Mouse (Mus musculus): Measurements from ENCODE around the gene Lhx8. TPM values are rescaled to one million over a fixed set of nuclear protein-coding genes. Genes with fewer than 3 reads are reported as not detected.
A peak's percentile ranks its signal among the peaks of the same experiment; 100 is the strongest.

The Lhx8 gene
- total RNA-seq (2021): 1 to 10 TPM in 1 of 2 experiments, under 1 TPM in 1; 0.52 to 1.2 TPM
- long read RNA-seq, experiment 1: 0 reads
- long read RNA-seq, experiment 2, partial matches to known transcripts: 0 of 1 reads
- long read RNA-seq, experiment 2, other reads (novel, unspliced or antisense): 0 of 1 reads

DNA sequence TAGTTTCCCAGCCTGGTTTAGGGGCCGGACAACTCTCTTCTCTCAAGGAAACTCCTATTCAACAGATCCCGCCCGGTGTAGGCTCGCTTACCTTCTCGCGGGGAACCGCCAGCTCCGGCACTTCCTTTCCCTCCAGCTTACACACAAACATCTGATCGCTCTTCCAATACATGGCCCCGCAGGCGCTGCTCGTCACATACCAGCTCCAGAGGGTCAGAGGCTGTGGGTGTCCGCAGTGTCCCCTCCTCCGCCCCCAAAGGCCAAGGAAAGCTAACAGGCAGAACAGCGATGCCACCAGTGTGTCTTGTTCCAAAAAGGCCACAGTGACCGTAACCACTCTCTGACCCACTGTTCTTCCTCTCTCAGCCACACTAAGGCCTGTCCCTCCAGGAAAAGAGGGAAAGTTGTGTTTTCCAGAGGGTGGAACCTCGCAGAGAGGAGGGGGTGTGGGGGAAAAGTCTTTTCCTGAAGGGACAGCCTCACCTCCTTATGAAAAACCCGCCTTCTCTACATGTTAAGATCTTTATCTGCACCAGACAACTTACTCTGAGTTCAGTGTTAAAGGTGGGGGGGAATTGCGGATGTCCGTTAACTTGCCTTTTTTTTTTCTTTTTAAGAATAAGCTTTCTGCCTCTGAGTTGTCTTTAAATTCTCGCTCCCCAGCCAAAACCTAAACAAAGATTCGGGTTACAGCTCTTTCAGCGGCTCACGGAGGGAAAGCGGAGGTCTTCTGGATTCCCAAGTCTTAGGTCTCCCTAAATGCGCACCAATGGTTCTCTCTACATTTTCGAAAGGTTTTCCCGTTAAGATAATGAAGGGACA lies at the start of gene Lhx8:
Lhx8 (minus strand) TSS at position 479 of the 822 bp plus-strand sequence.
- peak in 1 of 2 experiments; percentile 29 for DNase-seq (ENCODE audit: low spot score in 2 of 2)

DNA sequence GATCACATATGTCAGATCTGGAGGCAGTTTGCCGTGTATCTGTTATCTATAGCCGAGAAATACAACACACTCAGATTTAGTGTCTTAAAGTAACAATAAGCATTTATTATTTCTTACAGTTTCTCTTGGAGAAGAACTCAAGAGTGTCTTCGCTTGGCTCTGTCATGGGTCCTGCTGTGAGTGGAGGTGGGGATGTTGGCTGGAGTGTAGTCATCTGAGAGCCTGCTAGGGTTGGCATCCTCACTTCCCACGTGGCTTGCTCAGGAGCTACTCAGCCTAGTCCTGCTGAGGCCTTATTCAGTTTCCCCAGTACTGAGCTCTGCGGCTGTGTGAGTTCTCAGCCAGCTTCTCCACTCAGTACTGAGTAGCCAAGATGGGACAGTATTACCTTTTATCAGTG lies 43.1 kb upstream of the Lhx8 start:
- no peak for DNase-seq (ENCODE audit: low spot score in 2 of 2)

DNA sequence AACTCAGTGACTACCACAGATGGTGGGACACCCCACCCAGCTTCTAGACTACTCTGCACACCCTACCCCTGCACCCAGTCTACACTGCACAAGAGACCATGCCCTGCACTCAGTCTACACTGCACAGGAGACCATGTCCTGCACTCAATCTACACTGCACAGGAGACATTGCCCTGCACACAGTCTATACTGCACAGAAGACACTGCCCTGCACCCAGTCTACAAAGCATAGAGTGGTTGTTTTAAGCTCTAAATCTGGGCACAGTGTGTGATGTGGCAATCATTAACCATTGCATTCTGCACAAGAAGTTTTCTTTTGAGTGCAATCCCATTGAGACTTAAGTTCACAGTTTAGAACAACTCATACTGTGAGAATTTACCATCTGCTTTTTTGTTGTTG lies 42.2 kb upstream of the Lhx8 start:
- no peak for DNase-seq (ENCODE audit: low spot score in 2 of 2)

DNA sequence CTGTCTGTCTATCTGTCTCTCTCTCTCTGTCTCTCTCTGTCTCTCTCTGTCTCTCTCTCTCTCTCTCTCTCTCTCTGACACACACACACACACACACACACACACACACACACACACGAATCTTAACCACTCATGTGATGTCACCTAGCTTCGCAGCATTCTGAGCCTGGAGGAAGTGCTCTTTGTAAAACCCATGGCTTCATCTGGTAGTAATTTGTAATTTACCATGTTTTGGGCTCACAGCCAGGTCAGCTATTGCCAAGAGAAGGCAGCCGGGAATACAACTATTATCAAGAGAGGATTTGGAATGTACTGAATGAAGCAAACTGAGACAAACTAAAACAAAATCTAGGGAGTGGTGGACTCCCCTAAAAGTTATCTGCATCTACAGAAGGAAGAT lies 36.9 kb upstream of the Lhx8 start:
- peak in 1 of 2 experiments; percentile 61 for DNase-seq (ENCODE audit: low spot score in 2 of 2)

DNA sequence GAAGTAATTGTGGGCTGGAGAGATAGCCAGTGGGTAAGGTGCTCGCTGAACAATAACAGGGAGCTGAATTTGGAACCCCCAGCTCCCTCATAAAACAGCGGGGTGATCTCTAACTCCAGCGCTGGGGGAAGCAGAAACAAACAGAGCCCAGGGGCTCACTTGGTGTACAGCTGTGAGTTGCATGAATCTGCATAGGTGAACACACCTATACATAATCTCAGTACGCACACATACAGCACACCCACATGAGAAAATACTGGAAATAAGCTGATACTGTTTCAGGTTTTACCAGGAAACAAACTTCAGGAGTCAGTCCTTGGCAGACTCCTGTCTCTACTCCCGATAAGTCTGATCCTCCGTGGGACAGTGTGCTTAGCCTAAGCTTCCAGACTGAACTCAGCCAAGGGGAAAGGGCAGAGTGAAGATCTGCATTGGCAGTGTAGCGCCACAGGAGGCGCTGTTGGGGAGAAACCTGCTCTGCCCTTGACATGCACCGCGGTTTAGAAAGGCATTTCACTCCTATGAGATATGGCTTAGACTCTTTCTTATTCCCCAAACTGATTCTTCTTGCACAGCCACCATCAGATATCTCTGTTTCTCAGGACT lies 34.2 kb upstream of the Lhx8 start:
- peak in 1 of 2 experiments; percentile 36 for DNase-seq (ENCODE audit: low spot score in 2 of 2)

DNA sequence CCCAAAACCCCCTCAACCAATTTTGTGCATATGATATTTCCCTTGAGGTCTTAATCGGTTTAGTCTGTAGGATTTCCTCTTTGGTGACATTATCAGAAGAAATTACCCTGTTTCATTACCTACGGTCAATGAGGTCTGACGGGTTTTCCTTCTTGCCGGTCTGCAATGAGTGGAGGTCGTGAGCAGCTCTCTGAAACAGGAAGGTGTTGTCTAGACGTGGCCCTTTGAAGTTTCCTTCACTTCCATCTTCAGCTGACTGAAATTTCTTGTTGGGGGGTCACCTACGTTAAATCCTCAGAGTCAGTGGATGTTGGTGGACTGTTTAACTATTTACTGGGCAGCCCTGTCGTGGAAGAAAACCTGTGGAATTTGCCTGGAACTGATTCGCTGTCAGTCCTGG lies 33.0 kb upstream of the Lhx8 start:
- no peak for DNase-seq (ENCODE audit: low spot score in 2 of 2)

DNA sequence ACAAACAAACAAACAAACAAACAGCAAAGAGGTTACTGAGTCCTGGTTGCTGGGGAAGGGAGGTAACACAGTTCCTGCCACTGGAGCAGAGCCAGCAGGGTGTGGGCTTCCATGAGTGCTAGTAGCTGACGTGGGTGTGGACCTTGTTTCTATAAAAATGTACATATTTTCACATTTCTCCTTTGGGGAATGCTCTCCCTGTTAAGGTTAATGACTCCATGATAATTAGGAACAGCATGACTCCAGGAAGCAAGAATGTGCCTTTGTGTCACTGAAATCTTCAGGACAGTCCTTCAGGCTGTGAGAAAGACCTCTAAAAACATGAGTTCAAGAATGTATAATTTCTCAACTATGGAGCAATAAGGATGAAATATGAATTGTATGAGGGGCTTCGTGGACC lies 28.8 kb upstream of the Lhx8 start:
- DNase-seq (ENCODE audit: low spot score in 2 of 2): no peak

DNA sequence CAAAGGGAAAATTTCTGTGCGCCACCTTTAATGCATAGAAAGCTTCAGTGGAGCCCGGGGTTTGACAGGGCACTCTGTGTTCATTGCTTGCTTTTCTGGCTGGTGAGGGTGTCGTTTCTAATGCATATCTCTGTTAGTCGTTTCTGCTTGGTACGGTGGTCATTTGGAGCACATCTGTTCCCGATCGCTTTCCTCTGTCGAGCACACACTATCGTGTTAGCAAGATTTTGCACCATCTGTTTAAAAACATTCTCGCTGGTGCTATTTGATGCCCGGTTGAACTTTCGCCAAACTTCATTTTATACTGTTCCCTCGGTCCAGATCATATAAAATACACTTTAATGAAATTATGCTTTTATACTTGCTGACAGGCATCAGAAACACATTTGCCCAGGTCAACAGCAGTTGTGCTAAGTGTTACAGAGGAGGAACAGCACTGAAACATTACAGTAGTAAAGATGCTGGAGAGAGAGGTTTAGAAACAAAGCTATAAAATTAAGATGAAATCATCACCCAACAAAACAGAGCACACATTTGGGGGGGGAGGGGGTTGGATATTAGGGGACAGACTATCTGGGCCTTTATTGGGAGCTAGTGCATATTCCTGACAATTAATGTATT lies 9.9 kb upstream of the Lhx8 start:
- DNase-seq (ENCODE audit: low spot score in 2 of 2): no peak

DNA sequence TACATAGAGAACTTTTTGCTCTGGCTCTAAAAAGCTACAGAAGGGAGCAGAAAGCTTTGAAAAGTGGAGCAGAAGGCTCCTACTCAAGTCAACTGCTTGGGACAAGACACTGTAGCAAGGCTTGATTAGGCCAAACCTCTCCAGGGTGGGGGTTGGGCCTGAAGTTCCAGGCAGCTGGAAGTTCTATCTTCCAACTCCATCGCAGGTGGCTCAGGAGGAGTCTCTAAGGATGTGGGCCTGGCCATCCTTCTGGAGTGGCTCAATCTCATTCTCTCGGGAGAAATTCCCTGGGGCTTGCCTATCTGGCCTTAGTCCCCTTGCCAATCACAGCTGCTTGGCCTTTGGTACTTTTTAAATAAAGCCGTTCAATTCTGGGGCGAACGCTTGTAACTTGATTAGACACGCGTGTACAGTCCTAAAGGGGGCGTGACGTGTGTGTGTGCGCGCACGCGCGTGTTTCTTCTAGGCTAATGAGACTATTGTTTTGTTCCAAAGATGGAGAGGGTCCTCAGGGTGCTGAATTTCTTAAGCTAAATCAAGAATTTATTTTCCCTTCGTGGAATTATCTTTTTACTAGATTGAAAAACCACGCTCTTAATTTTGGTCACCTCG lies 9.3 kb upstream of the Lhx8 start:
- no peak for DNase-seq (ENCODE audit: low spot score in 2 of 2)

DNA sequence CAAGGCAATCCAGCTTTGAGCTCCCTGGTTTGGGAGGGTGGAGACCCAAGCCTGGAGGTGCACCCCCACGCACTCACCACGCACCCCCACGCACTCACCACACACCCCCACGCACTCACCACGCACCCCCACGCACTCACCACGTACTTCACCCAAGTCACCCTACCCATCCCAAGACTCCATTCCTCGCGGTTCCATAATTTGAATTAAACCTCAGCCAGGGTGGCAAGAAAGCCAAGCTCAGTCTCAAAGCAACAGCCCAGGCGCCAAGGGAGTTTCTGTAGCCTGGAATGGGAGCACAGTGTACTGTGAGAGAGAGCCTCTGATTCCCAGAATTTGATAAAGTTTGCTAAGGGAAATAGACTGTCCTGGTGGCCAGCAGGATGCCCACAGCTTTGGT lies 4.3 kb upstream of the Lhx8 start:
- no peak for DNase-seq (ENCODE audit: low spot score in 2 of 2)

DNA sequence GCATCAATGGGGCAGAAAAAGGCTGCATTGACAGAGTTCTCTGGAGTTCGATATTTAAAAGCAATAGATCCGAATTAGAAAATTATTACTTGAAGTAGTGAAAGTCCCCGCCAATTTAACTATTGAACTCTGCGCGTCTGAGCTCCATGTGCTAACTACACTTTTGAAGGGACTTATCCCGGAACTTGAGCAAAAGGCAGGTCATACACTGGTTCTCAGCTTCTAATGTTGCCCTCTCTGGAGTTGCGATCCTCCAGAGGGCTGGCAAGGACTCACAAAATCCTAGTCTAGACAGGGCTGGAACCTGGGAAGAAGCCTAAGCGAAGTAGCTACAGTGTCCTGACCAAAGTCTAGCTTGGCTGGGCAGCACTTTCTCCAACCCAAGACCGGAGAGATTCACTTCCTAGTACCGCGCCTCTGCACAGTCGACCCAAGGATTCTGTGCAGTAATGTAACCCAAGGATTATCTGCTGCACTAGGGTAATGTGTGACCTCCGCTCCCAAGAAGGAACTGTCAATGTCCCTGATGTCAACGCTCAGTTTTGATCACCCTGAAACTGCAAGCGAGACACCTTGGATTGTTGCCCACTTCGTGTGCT lies 3.0 kb upstream of the Lhx8 start:
- DNase-seq (ENCODE audit: low spot score in 2 of 2): no peak

DNA sequence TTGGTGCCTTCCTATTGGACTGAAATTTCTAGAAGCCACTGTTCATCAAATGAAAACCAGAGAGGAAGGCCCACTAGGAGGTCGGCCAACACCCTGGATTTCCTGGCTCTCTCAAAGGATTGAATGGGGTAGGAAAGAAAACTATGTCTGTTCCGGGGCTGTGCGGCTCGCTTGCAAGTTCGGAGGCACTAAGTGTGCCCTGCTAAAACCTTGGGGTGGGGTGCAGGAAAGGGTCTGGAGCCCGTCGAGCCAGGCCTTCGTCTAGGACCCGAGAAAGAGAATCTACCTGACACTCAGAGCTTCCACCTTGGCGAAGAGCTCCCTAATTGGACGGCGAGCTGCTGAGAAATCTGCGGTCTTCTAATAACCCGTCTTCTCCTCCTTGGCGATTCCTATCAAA lies 2.5 kb upstream of the Lhx8 start:
- DNase-seq (ENCODE audit: low spot score in 2 of 2): no peak

DNA sequence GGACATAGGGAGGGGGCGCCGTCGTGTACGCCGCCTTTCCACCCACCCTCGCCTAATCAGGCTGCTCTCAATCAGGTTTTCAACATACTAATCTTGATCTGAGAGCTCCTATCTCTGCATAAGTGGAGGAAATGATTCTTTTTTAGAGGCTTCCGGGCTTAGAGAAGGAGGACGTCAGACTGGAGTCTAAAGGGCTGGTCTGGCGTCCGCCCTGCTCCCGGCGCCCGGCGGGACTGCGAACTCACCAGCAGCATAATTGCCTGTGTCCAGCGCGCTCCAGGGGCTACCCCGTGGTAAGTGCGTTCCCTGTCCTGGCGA lies 1.7 kb upstream of the Lhx8 start:
- peak in 1 of 2 experiments; percentile 39 for DNase-seq (ENCODE audit: low spot score in 2 of 2)

DNA sequence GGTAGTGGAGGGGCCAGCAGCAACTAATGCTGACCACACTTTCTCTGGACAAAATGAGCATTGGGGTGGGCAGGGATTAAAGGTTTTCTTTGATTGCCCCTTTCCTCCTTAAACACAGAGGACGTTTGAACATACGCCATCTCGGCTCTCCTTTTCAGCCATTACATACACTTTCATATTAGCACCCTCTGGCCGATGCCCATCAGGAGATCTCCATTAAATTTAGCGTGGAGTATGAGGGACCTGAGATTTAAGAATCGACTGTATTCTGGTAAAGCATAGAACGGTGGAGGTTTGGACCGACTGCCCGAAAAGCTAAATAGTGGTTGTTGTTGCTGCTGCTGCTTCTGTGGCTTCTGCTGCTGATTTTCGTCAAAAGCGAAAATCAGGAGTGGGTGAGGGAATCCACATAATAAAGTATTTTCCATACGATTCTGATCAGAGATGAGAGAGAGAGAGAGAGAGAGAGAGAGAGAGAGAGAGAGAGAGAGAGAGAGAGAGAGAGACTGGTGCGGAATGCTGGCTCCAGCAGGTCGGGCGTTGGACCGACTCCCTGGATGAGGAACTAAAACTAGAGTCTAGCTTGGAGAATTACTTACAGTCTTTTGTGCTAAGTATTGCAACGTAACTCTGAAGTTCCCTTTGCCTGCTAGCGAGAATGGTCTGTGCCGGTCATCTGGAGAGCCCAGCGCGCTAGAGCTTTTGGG lies 1.2 kb upstream of the Lhx8 start:
- DNase-seq (ENCODE audit: low spot score in 2 of 2): no peak

DNA sequence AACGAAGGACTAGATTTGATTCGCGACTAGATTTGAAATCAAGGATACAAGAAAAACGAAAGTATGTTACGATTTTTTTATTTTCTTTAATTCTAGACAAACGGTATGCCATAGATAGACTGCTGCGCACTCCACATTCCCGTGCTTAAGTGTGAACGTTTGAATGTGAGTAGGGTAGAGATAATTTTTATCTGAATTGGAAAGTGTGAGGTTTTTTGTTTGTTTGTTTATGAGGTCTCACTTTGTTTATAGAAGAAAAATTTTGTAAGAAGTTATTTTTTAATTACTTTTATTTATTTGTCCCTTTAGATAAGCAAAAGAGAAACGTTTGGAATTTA lies 513 bp upstream of the Lhx8 start:
- no peak for DNase-seq (ENCODE audit: low spot score in 2 of 2)

DNA sequence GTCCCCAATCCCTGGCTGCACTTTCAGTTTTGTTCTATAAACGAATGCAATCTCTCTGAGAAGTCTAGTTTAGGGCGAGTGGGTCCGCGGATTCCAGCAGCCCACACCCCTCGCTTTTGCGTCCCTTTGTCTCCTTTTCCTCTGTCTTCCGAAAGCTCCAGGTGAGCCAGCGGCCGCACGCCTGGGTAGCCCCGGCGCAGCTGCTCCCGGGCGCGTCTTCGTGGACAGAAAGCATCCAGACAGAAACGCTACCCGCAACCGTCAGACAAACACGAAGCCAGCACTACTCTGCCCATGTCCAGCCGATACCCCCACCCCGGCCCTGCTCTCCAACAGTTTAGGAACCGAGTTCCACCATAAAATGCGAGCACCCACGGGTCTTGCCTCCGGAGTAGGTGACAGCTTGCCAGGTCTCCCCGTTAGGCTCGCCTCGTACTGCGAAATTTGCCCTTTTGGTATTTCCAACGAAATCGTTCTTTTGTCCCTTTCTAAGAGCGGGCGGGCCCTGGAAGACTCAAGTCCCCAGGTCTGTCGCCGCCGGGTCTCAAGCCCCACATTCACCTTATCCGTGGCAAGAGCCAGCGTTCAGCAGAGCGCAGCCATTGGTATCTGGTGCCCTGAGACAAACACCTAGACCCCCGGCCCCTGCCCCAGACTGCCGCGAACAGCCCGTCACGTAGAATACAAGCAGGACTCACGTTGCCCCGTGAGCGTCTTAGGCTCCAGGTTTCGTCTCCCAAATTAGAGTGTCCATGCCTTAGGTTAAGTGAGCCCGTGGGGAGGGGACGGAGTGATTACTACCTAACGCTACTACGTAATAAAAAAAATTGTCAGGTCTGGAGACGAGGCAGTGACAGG lies 907 bp downstream of the Lhx8 start:
- peak in 1 of 2 experiments; percentile 34 for DNase-seq (ENCODE audit: low spot score in 2 of 2)

DNA sequence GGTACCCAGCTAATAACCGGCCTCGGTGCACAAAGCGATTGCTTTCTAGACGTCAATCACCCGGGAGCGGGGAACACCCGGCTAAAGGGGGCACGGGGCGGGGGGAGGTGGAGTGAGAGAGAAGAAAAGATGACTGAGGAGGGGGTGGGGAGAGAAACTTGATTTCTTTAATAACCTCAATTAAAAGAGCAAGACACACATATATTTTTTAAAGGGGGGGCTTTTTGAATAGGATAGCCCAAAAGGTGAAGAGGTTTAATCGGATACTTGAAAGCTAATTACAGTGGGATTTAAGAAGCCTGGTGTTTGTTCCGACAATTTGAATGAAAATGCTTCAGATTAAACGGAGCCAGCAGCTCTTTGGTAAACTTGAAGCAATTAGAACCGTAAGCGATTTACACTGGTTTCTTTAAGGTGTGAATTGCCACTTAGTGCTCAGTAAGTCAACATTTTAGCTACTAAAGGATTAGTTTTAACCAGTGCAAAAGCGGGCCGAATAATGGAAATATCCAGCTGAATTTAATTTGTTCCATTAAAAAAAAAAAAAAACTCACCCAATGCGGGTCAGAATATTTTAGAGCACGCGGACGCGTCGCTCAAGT lies 1.6 kb downstream of the Lhx8 start:
- no peak for DNase-seq (ENCODE audit: low spot score in 2 of 2)

DNA sequence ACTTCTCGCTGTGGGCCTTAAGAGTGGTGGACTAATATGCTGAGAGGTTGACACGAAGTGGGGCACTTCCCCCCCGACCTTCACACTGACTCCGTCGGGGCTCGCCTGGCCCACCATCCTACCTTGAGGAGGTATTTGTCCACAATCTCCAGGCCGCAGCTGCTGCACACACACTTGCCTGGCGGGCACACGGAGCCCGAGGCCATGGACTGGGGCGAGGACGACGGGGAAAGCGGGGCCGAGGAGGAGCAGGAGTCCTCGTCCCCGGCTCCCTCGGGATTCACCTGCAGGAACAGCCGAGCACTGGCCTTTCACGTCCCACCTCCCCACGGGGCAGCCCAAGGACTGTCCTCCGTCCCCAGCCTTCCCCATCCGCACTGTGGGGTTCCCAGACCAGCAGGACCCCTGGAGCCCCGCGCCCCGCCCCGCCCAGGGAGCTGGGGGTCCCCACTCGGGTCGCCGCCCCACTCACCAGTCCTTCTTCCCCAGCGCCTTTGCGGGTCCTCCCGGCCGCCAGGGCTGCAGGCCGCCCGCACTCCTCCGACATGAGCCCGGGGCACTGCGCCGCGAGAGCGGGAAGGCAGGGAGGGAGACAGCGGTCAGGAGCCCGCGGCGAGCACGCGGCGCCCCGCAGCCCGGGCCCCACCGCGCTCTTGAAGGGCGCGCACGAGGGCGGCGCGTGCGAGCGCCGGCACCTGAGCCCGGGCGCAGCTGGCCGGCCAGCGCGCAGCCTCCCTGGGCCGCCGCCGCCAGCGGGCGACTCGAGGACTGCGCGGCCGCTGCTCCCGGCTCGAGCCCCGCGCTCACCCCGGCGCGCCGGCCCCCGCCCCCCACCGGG lies 2.4 kb downstream of the Lhx8 start:
- peak in 1 of 2 experiments; percentile 28 for DNase-seq (ENCODE audit: low spot score in 2 of 2)

Measured in gastrocnemius, postnatal 4 days (tissue).